ENCODE assay signal across 9 mouse cellular contexts in genomic region chr6:134876795-134877194, GRCm38 (mm10). TPM values are rescaled to one million over a fixed set of nuclear protein-coding genes. Genes with fewer than 3 reads are reported as not detected.
DNase-seq lines count a peak whose midpoint lies in the region; ATAC-seq and TF ChIP-seq lines count a peak whose summit lies in the region.
"Had no signal": no experiment of that assay in that cellular context is flagged by ENCODE, and none has a peak within 500 bp of the region (broad histone marks: within the 10 kb centered on the region; RNA-seq: fewer than 3 reads in every experiment).

No protein-coding gene starts in this region.

- no peak overlapping the region for H3K4me2 ChIP-seq in forebrain, embryonic 13.5 days
- H3K4me2 ChIP-seq in neural tube, embryonic 15.5 days: no peak overlapping the region
- H3K4me2 ChIP-seq: embryonic facial prominence, embryonic 13.5 days had no signal

- ATAC-seq in G1E (ENCODE audit: extremely low read depth, insufficient number of reproducible peaks, low FRiP score, poor library complexity, severe bottlenecking): peak; percentile 54; the same call in 1 of the 2 replicates
- ATAC-seq in megakaryocyte progenitor cell, adult 5-6 weeks (replicated peaks; ENCODE audit: poor library complexity): peak; percentile 90
- ATAC-seq in forebrain, embryonic 13.5 days: no peak
- ATAC-seq in neural tube, embryonic 15.5 days (ENCODE audit: low FRiP score): no peak

- no peaks in the 10 kb centered on the region for H3K9me3 ChIP-seq in G1E (replicated peaks)
- no peaks in the 10 kb centered on the region for H3K9me3 ChIP-seq in forebrain, embryonic 13.5 days (replicated peaks)
- H3K9me3 ChIP-seq in neural tube, embryonic 15.5 days (replicated peaks): no peaks in the 10 kb centered on the region
- H3K9me3 ChIP-seq: embryonic facial prominence, embryonic 13.5 days had no signal

- H3K36me3 ChIP-seq in G1E (replicated peaks): peaks cover 24% of the 10 kb centered on the region
- peaks cover 47% of the 10 kb centered on the region for H3K36me3 ChIP-seq in forebrain, embryonic 13.5 days (ENCODE audit: poor library complexity, severe bottlenecking)
- H3K36me3 ChIP-seq in neural tube, embryonic 15.5 days: peaks cover 8% of the 10 kb centered on the region
- H3K36me3 ChIP-seq: embryonic facial prominence, embryonic 13.5 days had no signal

- TF ChIP-seq CTCF in layer of hippocampus, adult 2 months (conservative IDR thresholded peaks at IDR 0.05): peak; percentile 65
- TF ChIP-seq CTCF in G1E (IDR thresholded peaks at IDR 0.05; ENCODE audit: low read depth, low read length): no peak

- H3K4me3 ChIP-seq in layer of hippocampus, adult 2 months: no peak overlapping the region
- H3K4me3 ChIP-seq in G1E (ENCODE audit: low read depth, low read length): no peak overlapping the region
- H3K4me3 ChIP-seq in forebrain, embryonic 13.5 days: no peak overlapping the region
- H3K4me3 ChIP-seq in neural tube, embryonic 15.5 days (replicated peaks): no peak overlapping the region
- H3K4me3 ChIP-seq: embryonic facial prominence, embryonic 13.5 days had no signal

- no peaks in the 10 kb centered on the region for H3K4me1 ChIP-seq in G1E (ENCODE audit: insufficient read depth, low read depth, low read length)
- H3K4me1 ChIP-seq in forebrain, embryonic 13.5 days: peaks cover 25% of the 10 kb centered on the region
- H3K4me1 ChIP-seq in neural tube, embryonic 15.5 days: peaks cover 17% of the 10 kb centered on the region

- H3K27me3 ChIP-seq in G1E (ENCODE audit: insufficient read depth, low read length): no peaks in the 10 kb centered on the region
- no peaks in the 10 kb centered on the region for H3K27me3 ChIP-seq in forebrain, embryonic 13.5 days
- H3K27me3 ChIP-seq in neural tube, embryonic 15.5 days (replicated peaks): no peaks in the 10 kb centered on the region
- H3K27me3 ChIP-seq: embryonic facial prominence, embryonic 13.5 days had no signal

- WGBS in forebrain, embryonic 13.5 days: 77% methylated on average over 6 of the region's 6 CpGs
- WGBS in neural tube, embryonic 15.5 days: 76% methylated on average over 6 of the region's 6 CpGs

- H3K9ac ChIP-seq in forebrain, embryonic 13.5 days: no peak overlapping the region
- H3K9ac ChIP-seq in neural tube, embryonic 15.5 days (replicated peaks): no peak overlapping the region
- H3K9ac ChIP-seq: embryonic facial prominence, embryonic 13.5 days had no signal

- H3K27ac ChIP-seq in layer of hippocampus, adult 2 months: no peak overlapping the region
- H3K27ac ChIP-seq in forebrain, embryonic 13.5 days: no peak overlapping the region
- H3K27ac ChIP-seq in neural tube, embryonic 15.5 days (replicated peaks): no peak overlapping the region
- H3K27ac ChIP-seq: embryonic facial prominence, embryonic 13.5 days had no signal

- DNase-seq in layer of hippocampus, adult 2 months (ENCODE audit: low spot score in 2 of 2): no peak
- DNase-seq in layer of hippocampus, adult 11-12 months (ENCODE audit: low spot score): no peak
- no peak for DNase-seq in G1E (ENCODE audit: low spot score)
- DNase-seq in embryo, embryonic 10.5 days (ENCODE audit: low spot score): peak; percentile 50
- no peak for DNase-seq in c-Kit-positive CD71-positive TER-119-positive erythroid progenitor cells, embryonic 14.5 days (ENCODE audit: low spot score)

RNA-seq across cellular contexts. Expression of gene Gpr19, which starts 21.6 kb away (rescaled TPM):
- 10 to 100 TPM; 22.0 to 27.4 TPM for total RNA-seq in layer of hippocampus, adult 2 months (2021)
- 22.5 and 25.0 TPM in 2 replicates for total RNA-seq in G1E (2014; fragmentation: Nextera tagmentation)
- total RNA-seq in G1E (2017): 11.2 and 11.7 TPM in 2 replicates
- 2.3 and 3.5 TPM in 2 replicates for polyA plus RNA-seq in G1E (2012)
- total RNA-seq in megakaryocyte progenitor cell, adult 5-6 weeks (2015): 7.7 and 12.8 TPM in 2 replicates
- 7.2 and 7.6 TPM in 2 replicates for total RNA-seq in megakaryocyte progenitor cell, adult 5-6 weeks (2017)
- polyA plus RNA-seq in forebrain, embryonic 13.5 days (2015; fragmentation: Nextera tagmentation; extraction: Ambion mirVana): 45.5 and 46.4 TPM in 2 replicates
- 31.2 and 37.0 TPM in 2 replicates for polyA plus RNA-seq in neural tube, embryonic 15.5 days (2015; fragmentation: Nextera tagmentation; extraction: Ambion mirVana)

RNA-seq across cellular contexts. Expression of gene Cdkn1b, which starts 43.4 kb away (rescaled TPM):
- 10 to 100 TPM; 47.2 to 48.0 TPM for total RNA-seq in layer of hippocampus, adult 2 months (2021)
- total RNA-seq in G1E (2014; fragmentation: Nextera tagmentation) (88.0 and 88.8 TPM in 2 replicates), G1E (2017) (79.3 and 87.1 TPM in 2 replicates)
- polyA plus RNA-seq in G1E (2012): 34.6 and 34.8 TPM in 2 replicates
- total RNA-seq in megakaryocyte progenitor cell, adult 5-6 weeks (2015): 20.1 and 21.1 TPM in 2 replicates
- 36.8 and 39.1 TPM in 2 replicates for total RNA-seq in megakaryocyte progenitor cell, adult 5-6 weeks (2017)
- 48.8 and 58.5 TPM in 2 replicates for polyA plus RNA-seq in forebrain, embryonic 13.5 days (2015; fragmentation: Nextera tagmentation; extraction: Ambion mirVana)
- polyA plus RNA-seq in neural tube, embryonic 15.5 days (2015; fragmentation: Nextera tagmentation; extraction: Ambion mirVana): 15.7 and 17.3 TPM in 2 replicates

RNA-seq across cellular contexts. Expression of gene Crebl2, which starts 46.8 kb away (rescaled TPM):
- total RNA-seq in layer of hippocampus, adult 2 months (2021): 10 to 100 TPM; 39.6 to 40.9 TPM
- total RNA-seq in G1E (2014; fragmentation: Nextera tagmentation) (8.4 and 11.4 TPM in 2 replicates), G1E (2017) (10.7 and 12.3 TPM in 2 replicates)
- polyA plus RNA-seq in G1E (2012): 2.0 and 2.4 TPM in 2 replicates
- 2.0 and 4.5 TPM in 2 replicates for total RNA-seq in megakaryocyte progenitor cell, adult 5-6 weeks (2015)
- total RNA-seq in megakaryocyte progenitor cell, adult 5-6 weeks (2017): 2.5 and 4.1 TPM in 2 replicates
- 2.5 and 2.6 TPM in 2 replicates for polyA plus RNA-seq in forebrain, embryonic 13.5 days (2015; fragmentation: Nextera tagmentation; extraction: Ambion mirVana)
- polyA plus RNA-seq in neural tube, embryonic 15.5 days (2015; fragmentation: Nextera tagmentation; extraction: Ambion mirVana): 3.9 and 4.6 TPM in 2 replicates

Comparison
In these comparisons a context has a peak if more than half of its experiments do, and no peak if none do; other contexts are left out.
1. ATAC-seq: peak in G1E (single experiment) and megakaryocyte progenitor cell, adult 5-6 weeks (single experiment); none in forebrain, embryonic 13.5 days (single experiment) and neural tube, embryonic 15.5 days (single experiment).